Mouse (Mus musculus): ENCODE data around the gene Tspan18.

DNA sequence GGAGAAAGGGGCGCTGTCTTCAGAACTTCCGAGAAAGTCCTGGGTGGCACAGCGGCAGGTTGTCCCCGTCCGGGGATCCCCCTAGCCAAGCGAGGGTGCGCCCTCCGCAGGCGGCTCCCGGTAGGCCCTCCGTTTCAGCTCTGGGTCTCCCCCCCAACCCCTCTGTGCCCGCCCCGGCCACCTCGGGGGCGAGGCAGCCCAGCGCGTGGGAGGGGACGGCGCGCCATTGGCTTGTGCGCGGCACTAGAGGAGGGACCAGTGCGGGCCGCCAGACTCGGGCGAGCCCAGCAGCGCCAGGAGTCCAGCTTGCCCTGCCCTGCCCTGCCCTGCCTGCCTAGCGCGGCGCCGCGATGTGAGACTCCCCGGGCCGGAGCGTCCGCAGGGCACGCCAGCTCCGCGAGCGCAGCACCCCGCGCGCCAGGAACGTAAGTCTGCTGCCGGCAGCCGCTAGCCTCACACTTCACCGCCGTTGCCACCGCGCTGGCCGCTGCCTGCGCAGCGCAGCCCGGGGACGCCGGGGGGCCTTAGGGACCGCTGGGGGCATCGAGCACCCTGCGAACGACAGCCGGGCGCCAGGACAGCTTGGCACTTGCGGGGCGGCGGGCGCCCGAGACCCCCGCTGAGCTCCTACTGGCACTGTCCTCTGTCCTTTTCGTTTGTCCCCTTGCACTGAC, 146.8 kb downstream of the Tspan18 start, which contains the start of gene Trp53i11:
- peak; percentile 32 for TF ChIP-seq CTCF (IDR thresholded peaks at IDR 0.05; ENCODE audit: low read depth, low read length)
- TF ChIP-seq POLR2A (IDR thresholded peaks at IDR 0.05; ENCODE audit: extremely low read depth, insufficient read depth, low read length), result 0 out of 2 replicates have a peak, but pooled peaks have one; percentile 31

Data from liver, adult 2 months (tissue).